Mouse (Mus musculus) MEL (cell line): Measurements from ENCODE around the gene Ankrd28. TPM values are rescaled to one million over a fixed set of nuclear protein-coding genes. Genes with fewer than 3 reads are reported as not detected.

Source experiments
- DNase-seq: peaks from one replicate; pipeline ENCODE4 v3.0.0; 2011; ENCODE audit warnings: low read depth, low spot score
- H3K27ac ChIP-seq: 2 replicates; pipeline ENCODE4 v1.5.1; 2012; ENCODE audit warnings: low read depth, mild to moderate bottlenecking, control low read depth, low read length, moderate library complexity; ENCODE audit not compliant: control insufficient read depth
- H3K27me3 ChIP-seq, 2 experiments: fragments of 150-350 bp in 1 of 2; sonication (generic) in 1 of 2; 2 replicates each; pipeline ENCODE4 v1.6.1; 2012; ENCODE audit warnings: low read length in 2 of 2, mild to moderate bottlenecking in 2 of 2, improper control_type of control experiment in 1 of 2, moderate library complexity in 1 of 2; ENCODE audit not compliant: insufficient read depth in 2 of 2, control insufficient read depth in 1 of 2
- H3K36me3 ChIP-seq, 2 experiments: 2 replicates each; pipeline ENCODE4 v1.6.1; 2012 to 2014; ENCODE audit warnings: low read length in 2 of 2, improper control_type of control experiment in 1 of 2, inconsistent platforms in 1 of 2, mild to moderate bottlenecking in 1 of 2; ENCODE audit not compliant: insufficient read depth in 2 of 2, control insufficient read depth in 1 of 2
- H3K4me1 ChIP-seq, 2 experiments: fragments of 150-350 bp in 1 of 2; sonication (generic) in 1 of 2; 2 replicates each; pipeline ENCODE4 v1.6.1; 2012; ENCODE audit warnings: low read length in 2 of 2, improper control_type of control experiment in 1 of 2, mild to moderate bottlenecking in 1 of 2; ENCODE audit not compliant: insufficient read depth in 2 of 2, control insufficient read depth in 1 of 2
- H3K4me3 ChIP-seq, 2 experiments: fragments of 150-350 bp in 1 of 2; sonication (generic) in 1 of 2; 2 replicates each; pipeline ENCODE4 v1.5.1; 2012; ENCODE audit warnings: low read depth in 2 of 2, low read length in 2 of 2, mild to moderate bottlenecking in 2 of 2, moderate library complexity in 2 of 2, control low read depth in 1 of 2, improper control_type of control experiment in 1 of 2; ENCODE audit not compliant: control insufficient read depth in 1 of 2, insufficient read depth in 1 of 2
- H3K79me2 ChIP-seq: 2 replicates; pipeline ENCODE4 v1.6.1; 2012; ENCODE audit warnings: mild to moderate bottlenecking, low read length, moderate library complexity; ENCODE audit not compliant: control insufficient read depth, poor library complexity, insufficient read depth
- H3K9ac ChIP-seq: 2 replicates; pipeline ENCODE4 v1.6.1; 2012; ENCODE audit warnings: low read depth, mild to moderate bottlenecking, control low read depth, low read length, moderate library complexity; ENCODE audit not compliant: control insufficient read depth, poor library complexity, severe bottlenecking
- H3K9me3 ChIP-seq: fragments of 150-350 bp; sonication (generic); replicated peaks from 2 replicates; pipeline ENCODE4 v1.6.1; 2012; ENCODE audit warnings: mild to moderate bottlenecking, low read length, improper control_type of control experiment, moderate library complexity; ENCODE audit not compliant: insufficient read depth
- BHLHE40 ChIP-seq: IDR thresholded peaks from 2 replicates; pipeline ENCODE4 v1.6.1; 2012; ENCODE audit warnings: low read depth, mild to moderate bottlenecking, inconsistent platforms, low read length, improper control_type of control experiment, borderline replicate concordance
- CTCF ChIP-seq, 3 experiments: IDR thresholded peaks in 2 of 3; conservative IDR thresholded peaks in 1 of 3; 2 replicates each; pipeline ENCODE4 v1.5.1; 2011 to 2012; ENCODE audit warnings: low read length in 3 of 3, low read depth in 2 of 3, mild to moderate bottlenecking in 2 of 3, improper control_type of control experiment in 1 of 3, inconsistent platforms in 1 of 3, mixed read lengths in 1 of 3, moderate library complexity in 1 of 3; ENCODE audit not compliant: control insufficient read depth in 1 of 3, insufficient read depth in 1 of 3, poor library complexity in 1 of 3, severe bottlenecking in 1 of 3
- E2F4 ChIP-seq: IDR thresholded peaks from 2 replicates; pipeline ENCODE4 v1.6.1; 2011; ENCODE audit warnings: low read depth, low read length, improper control_type of control experiment, borderline replicate concordance
- ELF1 ChIP-seq: IDR thresholded peaks from 2 replicates; pipeline ENCODE4 v1.6.1; 2014; ENCODE audit warnings: low read depth, mild to moderate bottlenecking, inconsistent platforms, low read length, improper control_type of control experiment, moderate library complexity
- ETS1 ChIP-seq: IDR thresholded peaks from 2 replicates; pipeline ENCODE4 v1.6.1; 2012; ENCODE audit warnings: low read depth, mild to moderate bottlenecking, inconsistent platforms, low read length, improper control_type of control experiment, moderate library complexity
- GATA1 ChIP-seq: IDR thresholded peaks from 2 replicates; pipeline ENCODE4 v1.6.1; 2011; ENCODE audit warnings: low read depth, low read length, improper control_type of control experiment
- KAT2A ChIP-seq: conservative IDR thresholded peaks from 2 replicates; pipeline ENCODE4 v1.6.1; 2012; ENCODE audit warnings: low read depth, low read length, improper control_type of control experiment, inconsistent platforms
- MAFK ChIP-seq: IDR thresholded peaks from 2 replicates; pipeline ENCODE4 v1.6.1; 2011; ENCODE audit warnings: low read depth, mild to moderate bottlenecking, low read length, improper control_type of control experiment, borderline replicate concordance
- MAZ ChIP-seq: IDR thresholded peaks from 2 replicates; pipeline ENCODE4 v1.6.1; 2012; ENCODE audit warnings: low read depth, mild to moderate bottlenecking, inconsistent platforms, low read length, improper control_type of control experiment
- MXI1 ChIP-seq: IDR thresholded peaks from 2 replicates; pipeline ENCODE4 v1.6.1; 2011; ENCODE audit warnings: mild to moderate bottlenecking, low read depth, low read length, improper control_type of control experiment
- TAL1 ChIP-seq: IDR thresholded peaks from 2 replicates; pipeline ENCODE4 v1.6.1; 2012; ENCODE audit warnings: mild to moderate bottlenecking, inconsistent platforms, low read length, moderate library complexity, mixed read lengths
- ZMIZ1 ChIP-seq: IDR thresholded peaks from 2 replicates; pipeline ENCODE4 v1.6.1; 2012; ENCODE audit warnings: low read depth, mild to moderate bottlenecking, inconsistent platforms, low read length, improper control_type of control experiment, moderate library complexity
- polyA plus RNA-seq, 2 experiments: library from polyadenylated mRNA; stranded (reverse) in 1 of 2; unstranded in 1 of 2; fragments of >175 nt in 1 of 2; fragments of >200 nt in 1 of 2; gene quantifications; 2 replicates each; pipeline versions ENCODE4 v1.2.1 to v1.2.4; 2012; ENCODE audit warnings: low replicate concordance in 2 of 2, low read depth in 1 of 2; ENCODE audit not compliant: insufficient read length in 2 of 2, insufficient read depth in 1 of 2, missing spikeins in 1 of 2
- total RNA-seq: library from RNA; depleted of rRNA; stranded (reverse); fragments of 300-350 nt; gene quantifications from 2 replicates; pipeline ENCODE4 v1.2.3, GENCODE M21; 2012

Gene Ankrd28
- total and polyA plus RNA-seq, 3 experiments = 32.5 to 41.2 (median 38.8) TPM

DNA sequence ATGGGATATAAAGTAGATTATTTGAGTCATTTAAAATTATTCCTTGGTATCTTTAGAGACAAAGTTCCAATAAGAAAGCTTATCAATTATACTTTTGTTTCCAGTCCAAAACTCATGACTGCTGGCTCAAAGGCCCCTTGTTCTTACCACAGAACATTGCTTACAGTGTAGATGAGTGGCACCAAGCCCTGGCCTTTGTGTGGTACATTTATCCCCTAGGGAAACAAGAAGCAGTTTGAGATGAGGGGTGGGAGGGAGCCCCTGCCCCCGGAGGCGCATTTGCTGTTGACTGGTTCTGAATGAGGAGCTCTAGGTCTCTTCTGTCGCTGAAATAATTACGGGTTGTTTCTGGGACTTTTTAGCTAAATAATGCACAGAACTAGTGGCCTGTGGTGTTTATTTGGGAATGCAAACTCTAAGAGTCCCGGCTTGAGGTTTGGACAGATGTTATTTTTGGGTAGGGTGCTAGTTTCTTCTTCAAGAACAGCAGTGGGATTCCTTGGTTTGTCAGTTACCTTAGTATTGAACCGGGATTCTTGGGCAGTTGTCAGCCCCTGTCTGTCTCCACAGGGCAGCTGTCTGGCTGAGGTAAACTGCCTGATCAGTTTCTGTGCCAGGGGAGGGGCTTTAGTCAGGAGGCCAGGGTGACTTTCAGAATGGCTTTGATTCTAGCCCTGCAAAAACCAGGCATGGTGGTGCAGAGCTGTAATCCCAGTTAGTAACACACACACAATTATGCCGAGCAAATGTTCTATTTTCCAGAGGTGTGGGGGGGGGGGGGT lies 169.9 kb downstream of the Ankrd28 start:
- DNase-seq = no peak
- Histone ChIP-seq H3K27ac (no peak overlapping the region), H3K27me3 (no peaks in the 10 kb centered on the region), H3K36me3 (peaks cover 0 to 25% of the 10 kb centered on the region in 2 experiments; a peak in 2 of 4 replicates), H3K4me3 (no peak overlapping the region), H3K9me3 (no peaks in the 10 kb centered on the region), H3K9ac (no peak overlapping the region), H3K4me1 (peaks cover 18 to 33% of the 10 kb centered on the region in 2 experiments), H3K79me2 (peaks cover 1% of the 10 kb centered on the region; the same call in 1 of the 2 replicates)
- TF ChIP-seq ZMIZ1 = no peak
- no peak for TF ChIP-seq MAZ
- no peak for TF ChIP-seq TAL1
- no peak for TF ChIP-seq ELF1
- TF ChIP-seq MXI1 = no peak
- no peak for TF ChIP-seq GATA1
- no peak for TF ChIP-seq KAT2A
- no peak for TF ChIP-seq ETS1
- TF ChIP-seq MAFK = no peak

GRCm38 (mm10) chr14:31659501-31660181 lies 170.8 kb downstream of the Ankrd28 start:
- no peak overlapping the region for H3K9ac ChIP-seq
- TF ChIP-seq BHLHE40 (no peak), CTCF (IDR thresholded peaks at IDR 0.05 in 2 of 3, conservative IDR thresholded peaks at IDR 0.05 in 1 of 3; ENCODE audit: control insufficient read depth in 1 of 3, insufficient read depth in 1 of 3, low read depth in 2 of 3, low read length in 3 of 3, poor library complexity in 1 of 3, severe bottlenecking in 1 of 3) (no peak), E2F4 (no peak)
- H3K4me1 ChIP-seq = peaks cover 14 to 30% of the 10 kb centered on the region in 2 experiments
- no peaks in the 10 kb centered on the region for H3K9me3 ChIP-seq
- peaks cover 5% of the 10 kb centered on the region for H3K79me2 ChIP-seq
- H3K27ac ChIP-seq = no peak overlapping the region; the same call in 1 of the 2 replicates
- no peaks in the 10 kb centered on the region for H3K27me3 ChIP-seq
- no peak for DNase-seq
- peaks cover 0 to 25% of the 10 kb centered on the region in 2 experiments; a peak in 2 of 4 replicates for H3K36me3 ChIP-seq
- no peak overlapping the region for H3K4me3 ChIP-seq
